Mouse (Mus musculus) testis, adult 2 months (tissue): ENCODE results near the gene Spcs2.

Source experiments
- CTCF ChIP-seq: fragments of 200-500 bp; IDR thresholded peaks from 2 replicates; pipeline ENCODE4 v1.5.1; 2012; ENCODE audit warnings: low read depth, mild to moderate bottlenecking, inconsistent platforms, low read length, moderate library complexity; ENCODE audit not compliant: control insufficient read depth, insufficient read depth, insufficient replicate concordance
- POLR2A ChIP-seq: fragments of 200-500 bp; IDR thresholded peaks from 2 replicates; pipeline ENCODE4 v1.6.1; 2012; ENCODE audit warnings: low read depth, mild to moderate bottlenecking, inconsistent platforms, low read length, moderate library complexity; ENCODE audit not compliant: control insufficient read depth

GRCm38 (mm10) chr7:99805340-99805739 lies 57.9 kb downstream of the Spcs2 start:
- TF ChIP-seq CTCF (no peak), POLR2A (no peak)
